Mouse (Mus musculus): ENCODE measurements around the gene Nudt19.

GRCm38 (mm10) chr7:35586906-35587445 is 30.9 kb upstream of the Nudt19 start:
- no peak for TF ChIP-seq CTCF (IDR thresholded peaks at IDR 0.05; ENCODE audit: low read depth)
- no peak for TF ChIP-seq EP300 (IDR thresholded peaks at IDR 0.05; ENCODE audit: low read depth)
